24 mouse cellular contexts compared by ENCODE assay signal in the genomic region with DNA sequence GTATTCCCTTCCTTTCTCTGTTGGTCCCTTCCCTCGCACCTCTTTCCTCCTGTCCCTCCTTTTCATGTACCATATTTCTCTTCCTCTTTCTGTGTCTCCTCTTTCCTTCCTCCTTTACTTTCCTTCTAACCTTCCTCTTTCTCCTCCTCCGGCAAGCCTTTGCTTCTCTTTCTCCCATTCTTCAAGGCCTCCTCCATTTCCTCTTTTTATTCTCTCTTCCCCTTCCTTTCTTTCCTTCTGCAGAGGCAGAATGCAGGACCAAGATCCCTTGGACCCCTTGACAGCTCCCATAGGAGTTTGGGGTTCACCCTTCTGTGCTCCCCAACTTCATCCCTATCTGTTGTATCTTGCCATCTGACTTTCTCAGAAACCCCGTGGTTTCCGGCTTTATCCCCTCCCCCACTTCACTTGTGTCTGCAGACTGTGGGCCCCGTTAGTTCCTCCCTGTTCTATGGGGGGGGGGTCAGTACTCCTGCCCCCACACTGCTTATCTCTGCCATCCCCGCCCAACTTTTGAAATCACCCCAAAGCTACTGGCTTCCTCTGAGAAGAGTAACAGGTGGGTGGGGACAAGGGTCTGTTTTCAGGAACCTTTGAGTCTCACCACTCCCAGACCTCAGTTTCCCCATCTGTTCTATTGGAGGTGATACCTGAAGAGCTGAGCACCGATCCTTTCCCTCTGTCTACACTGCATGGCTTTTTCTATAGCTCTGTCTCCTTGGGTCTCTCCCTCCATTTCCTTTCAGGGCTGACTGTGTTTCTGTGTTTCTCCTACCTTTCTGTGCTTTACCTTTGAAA. TPM values are rescaled to one million over a fixed set of nuclear protein-coding genes. Genes with fewer than 3 reads are reported as not detected.
DNase-seq lines count a peak whose midpoint lies in the region; ATAC-seq and TF ChIP-seq lines count a peak whose summit lies in the region.
"Had no signal": no experiment of that assay in that cellular context is flagged by ENCODE, and none has a peak within 500 bp of the region (broad histone marks: within the 10 kb centered on the region; RNA-seq: fewer than 3 reads in every experiment).

No protein-coding gene starts in this region.

- peak overlapping the region; percentile 65 for H3K4me2 ChIP-seq in liver, embryonic 16.5 days (ENCODE audit: low read depth, low read length)
- H3K4me2 ChIP-seq in forebrain, embryonic 14.5 days (ENCODE audit: low read length) = no peak overlapping the region
- H3K4me2 ChIP-seq: embryonic facial prominence, embryonic 12.5 days; limb, embryonic 12.5 days; midbrain, embryonic 12.5 days had no signal

- peak; percentile 16 to 22 for DNase-seq in thymus, postnatal 10 days (ENCODE audit: low spot score in 2 of 2)
- DNase-seq in left cerebral cortex, adult 2 months (ENCODE audit: extremely low spot score in 1 of 2, low spot score in 2 of 2) = no peak
- DNase-seq in forebrain, embryonic 14.5 days (ENCODE audit: low spot score) = no peak
- DNase-seq in heart, adult 9 months (ENCODE audit: low spot score in 2 of 2) = no peak
- no peak for DNase-seq in layer of hippocampus, adult 11-12 months (ENCODE audit: low spot score)
- DNase-seq: adrenal gland, adult 2 months; cerebellum, adult 11 months; cerebellum, postnatal 36 days; kidney, adult 8-10 months; right cerebral cortex, adult 18-20 months had no signal

- H3K9ac ChIP-seq in liver, embryonic 16.5 days (ENCODE audit: low read depth, low read length) = peak overlapping the region; percentile 45
- no peak overlapping the region for H3K9ac ChIP-seq in forebrain, embryonic 14.5 days (ENCODE audit: low read length)
- H3K9ac ChIP-seq: embryonic facial prominence, embryonic 12.5 days; limb, embryonic 12.5 days; midbrain, embryonic 12.5 days had no signal

- ATAC-seq in CD4-positive, CD25-positive, alpha-beta regulatory T cell, adult 4 months = peak; percentile 84
- ATAC-seq in granulocyte monocyte progenitor cell, adult 5-6 weeks (replicated peaks; ENCODE audit: poor library complexity, severe bottlenecking) = peak; percentile 86
- no peak for ATAC-seq in liver, embryonic 16.5 days (ENCODE audit: low read depth)
- ATAC-seq in forebrain, embryonic 14.5 days = no peak
- ATAC-seq: hindbrain, embryonic 16.5 days; lung, postnatal 0 days had no signal

- no peak for TF ChIP-seq CTCF in left cerebral cortex, adult 2 months (IDR thresholded peaks at IDR 0.05)

- peak overlapping the region; percentile 66 for H3K27ac ChIP-seq in liver, embryonic 16.5 days (ENCODE audit: low read length)
- H3K27ac ChIP-seq in left cerebral cortex, adult 2 months = no peak overlapping the region
- no peak overlapping the region for H3K27ac ChIP-seq in forebrain, embryonic 14.5 days (ENCODE audit: low read depth, low read length)
- H3K27ac ChIP-seq: embryonic facial prominence, embryonic 12.5 days; forebrain, embryonic 10.5 days; limb, embryonic 12.5 days; midbrain, embryonic 12.5 days had no signal

- H3K4me1 ChIP-seq in liver, embryonic 16.5 days (ENCODE audit: control insufficient read depth, low read depth, low read length) = peaks cover 6% of the 10 kb centered on the region; the same call in 1 of the 2 replicates
- H3K4me1 ChIP-seq in forebrain, embryonic 14.5 days (ENCODE audit: control insufficient read depth, insufficient read depth, low read length) = no peaks in the 10 kb centered on the region
- H3K4me1 ChIP-seq: embryonic facial prominence, embryonic 12.5 days; forebrain, embryonic 10.5 days; limb, embryonic 12.5 days; midbrain, embryonic 12.5 days had no signal

- intact Hi-C loops in left cerebral cortex, adult 2 months (cut with DNase I) = no loop called here

- peak overlapping the region; percentile 74 for H3K4me3 ChIP-seq in liver, embryonic 16.5 days (ENCODE audit: low read depth, low read length)
- H3K4me3 ChIP-seq in left cerebral cortex, adult 2 months = no peak overlapping the region
- no peak overlapping the region for H3K4me3 ChIP-seq in forebrain, embryonic 14.5 days (ENCODE audit: low read depth, low read length)
- H3K4me3 ChIP-seq: embryonic facial prominence, embryonic 12.5 days; forebrain, embryonic 10.5 days; limb, embryonic 12.5 days; midbrain, embryonic 12.5 days had no signal

- no peaks in the 10 kb centered on the region for H3K9me3 ChIP-seq in liver, embryonic 16.5 days (replicated peaks; ENCODE audit: control insufficient read depth, low read length)
- no peaks in the 10 kb centered on the region for H3K9me3 ChIP-seq in forebrain, embryonic 14.5 days (replicated peaks; ENCODE audit: control insufficient read depth, low read length)
- H3K9me3 ChIP-seq: embryonic facial prominence, embryonic 12.5 days; limb, embryonic 12.5 days; midbrain, embryonic 12.5 days had no signal

- no peaks in the 10 kb centered on the region for H3K27me3 ChIP-seq in liver, embryonic 16.5 days (ENCODE audit: control insufficient read depth, insufficient read depth, low read depth, low read length)
- H3K27me3 ChIP-seq in forebrain, embryonic 14.5 days (replicated peaks; ENCODE audit: control insufficient read depth, insufficient read depth, low read length) = no peaks in the 10 kb centered on the region
- H3K27me3 ChIP-seq: embryonic facial prominence, embryonic 12.5 days; limb, embryonic 12.5 days; midbrain, embryonic 12.5 days had no signal

- H3K36me3 ChIP-seq in liver, embryonic 16.5 days (ENCODE audit: control insufficient read depth, insufficient read depth) = peaks cover 26% of the 10 kb centered on the region
- no peaks in the 10 kb centered on the region for H3K36me3 ChIP-seq in forebrain, embryonic 14.5 days (ENCODE audit: control insufficient read depth, insufficient read depth, low read length)
- H3K36me3 ChIP-seq: embryonic facial prominence, embryonic 12.5 days; forebrain, embryonic 10.5 days; limb, embryonic 12.5 days; midbrain, embryonic 12.5 days had no signal

- 18% methylated on average over 7 of the region's 7 CpGs for WGBS in liver, embryonic 16.5 days (ENCODE audit: insufficient replicate concordance)
- 82% methylated on average over 7 of the region's 7 CpGs for WGBS in forebrain, embryonic 14.5 days

RNA-seq across cellular contexts. Expression of a gene that starts 13.8 kb away (rescaled TPM):
- 10 to 100 TPM; 43.6 to 47.9 TPM for polyA plus RNA-seq in CD4-positive, CD25-positive, alpha-beta regulatory T cell, adult 4 months (2017; shearing (Covaris generic))
- 2.2 and 4.5 TPM in 2 replicates for total RNA-seq in granulocyte monocyte progenitor cell, adult 5-6 weeks (2014; fragmentation: Nextera tagmentation)
- 3.6 and 4.2 TPM in 2 replicates for total RNA-seq in granulocyte monocyte progenitor cell, adult 5-6 weeks (2017)
- 101 and 107 TPM in 2 replicates for polyA plus RNA-seq in liver, embryonic 16.5 days (2015; fragmentation: Nextera tagmentation; extraction: Ambion mirVana)
- total RNA-seq in left cerebral cortex, adult 2 months (2021) = not detected
- polyA plus RNA-seq in forebrain, embryonic 14.5 days (2014; fragmentation: Nextera tagmentation; extraction: Ambion mirVana) = 0.11 and 0.19 TPM in 2 replicates
- total RNA-seq: left cerebral cortex, adult 18-20 months had no signal

RNA-seq across cellular contexts. Expression of a gene that starts 16.3 kb away (rescaled TPM):
- polyA plus RNA-seq in CD4-positive, CD25-positive, alpha-beta regulatory T cell, adult 4 months (2017; shearing (Covaris generic)) = 10 to 100 TPM in 1 of 2 experiments, 1 to 10 TPM in 1; 8.3 to 15.9 TPM
- 11.5 and 13.5 TPM in 2 replicates for total RNA-seq in granulocyte monocyte progenitor cell, adult 5-6 weeks (2014; fragmentation: Nextera tagmentation)
- 7.5 and 8.0 TPM in 2 replicates for total RNA-seq in granulocyte monocyte progenitor cell, adult 5-6 weeks (2017)
- 11.5 and 12.1 TPM in 2 replicates for polyA plus RNA-seq in liver, embryonic 16.5 days (2015; fragmentation: Nextera tagmentation; extraction: Ambion mirVana)
- total RNA-seq in left cerebral cortex, adult 2 months (2021) = 10 to 100 TPM; 50.3 to 52.7 TPM
- 43.3 and 50.4 TPM in 2 replicates for polyA plus RNA-seq in forebrain, embryonic 14.5 days (2014; fragmentation: Nextera tagmentation; extraction: Ambion mirVana)

RNA-seq across cellular contexts. Expression of a gene that starts 35.6 kb away (rescaled TPM):
- not detected for polyA plus RNA-seq in CD4-positive, CD25-positive, alpha-beta regulatory T cell, adult 4 months (2017; shearing (Covaris generic))
- total RNA-seq in granulocyte monocyte progenitor cell, adult 5-6 weeks (2014; fragmentation: Nextera tagmentation) = not detected in 2 replicates
- total RNA-seq in granulocyte monocyte progenitor cell, adult 5-6 weeks (2017) = not detected in 2 replicates
- not detected in 2 replicates for polyA plus RNA-seq in liver, embryonic 16.5 days (2015; fragmentation: Nextera tagmentation; extraction: Ambion mirVana)
- total RNA-seq in left cerebral cortex, adult 2 months (2021) = not detected
- not detected in 2 replicates for polyA plus RNA-seq in forebrain, embryonic 14.5 days (2014; fragmentation: Nextera tagmentation; extraction: Ambion mirVana)
- total RNA-seq: adrenal gland, adult 2 months; left cerebral cortex, adult 18-20 months; neutrophil, adult 5-6 weeks had no signal
- polyA plus RNA-seq: adrenal gland, adult 2 months; embryonic facial prominence, embryonic 12.5 days; heart, postnatal 0 days; hindbrain, embryonic 16.5 days; large intestine, adult 2 months; limb, embryonic 12.5 days; lung, postnatal 0 days; midbrain, embryonic 12.5 days had no signal

RNA-seq across cellular contexts. Expression of a gene that starts 44.4 kb away (rescaled TPM):
- polyA plus RNA-seq in CD4-positive, CD25-positive, alpha-beta regulatory T cell, adult 4 months (2017; shearing (Covaris generic)) = not detected
- total RNA-seq in granulocyte monocyte progenitor cell, adult 5-6 weeks (2014; fragmentation: Nextera tagmentation) = not detected in 2 replicates
- not detected in 2 replicates for total RNA-seq in granulocyte monocyte progenitor cell, adult 5-6 weeks (2017)
- 0.05 and 0.17 TPM in 2 replicates for polyA plus RNA-seq in liver, embryonic 16.5 days (2015; fragmentation: Nextera tagmentation; extraction: Ambion mirVana)
- total RNA-seq in left cerebral cortex, adult 2 months (2021) = 100 to 1,000 TPM; 463 to 503 TPM
- polyA plus RNA-seq in forebrain, embryonic 14.5 days (2014; fragmentation: Nextera tagmentation; extraction: Ambion mirVana) = 84.4 and 111 TPM in 2 replicates
- total RNA-seq: neutrophil, adult 5-6 weeks had no signal

RNA-seq across cellular contexts. Expression of a gene that starts 54.3 kb away (rescaled TPM):
- not detected for polyA plus RNA-seq in CD4-positive, CD25-positive, alpha-beta regulatory T cell, adult 4 months (2017; shearing (Covaris generic))
- total RNA-seq in granulocyte monocyte progenitor cell, adult 5-6 weeks (2014; fragmentation: Nextera tagmentation) = not detected in 2 replicates
- total RNA-seq in granulocyte monocyte progenitor cell, adult 5-6 weeks (2017) = not detected in 2 replicates
- polyA plus RNA-seq in liver, embryonic 16.5 days (2015; fragmentation: Nextera tagmentation; extraction: Ambion mirVana) = 0.13 and 0.28 TPM in 2 replicates
- total RNA-seq in left cerebral cortex, adult 2 months (2021) = under 1 TPM; 0.75 to 0.94 TPM
- polyA plus RNA-seq in forebrain, embryonic 14.5 days (2014; fragmentation: Nextera tagmentation; extraction: Ambion mirVana) = 0.46 TPM in 1 of 2 replicates, not detected in the other
- total RNA-seq: adrenal gland, adult 2 months; neutrophil, adult 5-6 weeks had no signal
- polyA plus RNA-seq: adrenal gland, adult 2 months; embryonic facial prominence, embryonic 12.5 days; forebrain, embryonic 10.5 days; limb, embryonic 12.5 days; midbrain, embryonic 12.5 days; testis, adult 2 months had no signal

Comparison
In these comparisons a context has a peak if more than half of its experiments do, and no peak if none do; other contexts are left out.
1. ATAC-seq: peak in CD4-positive, CD25-positive, alpha-beta regulatory T cell, adult 4 months (single experiment) and granulocyte monocyte progenitor cell, adult 5-6 weeks (single experiment); none in liver, embryonic 16.5 days (single experiment) and forebrain, embryonic 14.5 days (single experiment).
2. DNase-seq: peak in thymus, postnatal 10 days (2 of 2); none in left cerebral cortex, adult 2 months (0 of 2), forebrain, embryonic 14.5 days (single experiment), heart, adult 9 months (0 of 2) and layer of hippocampus, adult 11-12 months (single experiment).
3. RNA of a gene that starts 13.8 kb away (polyA plus RNA-seq): 101 to 107 TPM in liver, embryonic 16.5 days and 43.6 to 47.9 TPM in CD4-positive, CD25-positive, alpha-beta regulatory T cell, adult 4 months; 0.11 to 0.19 TPM in forebrain, embryonic 14.5 days; every median in the first group is over 10 times any median in the second.